Mouse (Mus musculus) heart, adult 2 months (tissue): ENCODE data around the gene Stk33. TPM values are rescaled to one million over a fixed set of nuclear protein-coding genes. Genes with fewer than 3 reads are reported as not detected.

Experiments used
- DNase-seq, 2 experiments: peaks; one replicate each; pipeline ENCODE4 v3.0.0; 2021
- H3K27ac ChIP-seq: fragments of 200-600 bp; 2 replicates; pipeline ENCODE4 v1.8.1; 2022
- H3K27me3 ChIP-seq: fragments of 200-500 bp; 2 replicates; pipeline ENCODE4 v1.6.1; 2012; ENCODE audit warnings: mild to moderate bottlenecking, low read length, inconsistent platforms, mixed read lengths; ENCODE audit not compliant: control insufficient read depth, insufficient read depth
- H3K36me3 ChIP-seq: fragments of 200-500 bp; 2 replicates; pipeline ENCODE4 v1.6.1; 2012; ENCODE audit warnings: low read length, inconsistent platforms; ENCODE audit not compliant: control insufficient read depth, insufficient read depth
- H3K4me1 ChIP-seq: fragments of 200-500 bp; 2 replicates; pipeline ENCODE4 v1.6.1; 2011; ENCODE audit warnings: low read length; ENCODE audit not compliant: control insufficient read depth, insufficient read depth
- H3K4me3 ChIP-seq: fragments of 200-600 bp; 2 replicates; pipeline ENCODE4 v1.8.1; 2022
- H3K79me2 ChIP-seq: fragments of 200-500 bp; replicated peaks from 2 replicates; pipeline ENCODE4 v1.6.1; 2012; ENCODE audit warnings: mild to moderate bottlenecking, inconsistent platforms, low read length, moderate library complexity, mixed read lengths; ENCODE audit not compliant: control insufficient read depth, insufficient read depth
- H3K9ac ChIP-seq: fragments of 200-500 bp; 2 replicates; pipeline ENCODE4 v1.6.1; 2012; ENCODE audit warnings: low read depth, mild to moderate bottlenecking, control low read depth, inconsistent platforms, low read length, mixed read lengths
- CTCF ChIP-seq: fragments of 200-600 bp; IDR thresholded peaks from 2 replicates; pipeline ENCODE4 v1.8.1; 2022; ENCODE audit warnings: antibody characterized with exemption, mild to moderate bottlenecking, moderate library complexity
- EP300 ChIP-seq: fragments of 200-500 bp; IDR thresholded peaks from 2 replicates; pipeline ENCODE4 v1.6.1; 2011; ENCODE audit warnings: low read depth, low read length, control low read depth; ENCODE audit not compliant: insufficient read depth
- POLR2A ChIP-seq: fragments of 200-500 bp; IDR thresholded peaks from 2 replicates; pipeline ENCODE4 v1.6.1; 2011; ENCODE audit warnings: mild to moderate bottlenecking, low read depth, low read length, control low read depth; ENCODE audit not compliant: insufficient read depth
- WGBS: fragments of 180-500 bp; shearing (Covaris S2); methylation state at CpG from one replicate; pipeline ENCODE4 v1.1.7; 2018; 5-methylcytosine and 5-hydroxymethylcytosine counted together
- intact Hi-C: fragments of 180-260 bp; cut with DNase I; formaldehyde crosslinking; loops from one replicate; pipeline ENCODE4 v1.15.1; 2025
- polyA plus RNA-seq: library from polyadenylated mRNA; depleted of rRNA; stranded (reverse); fragments of >200 nt; gene quantifications from 2 replicates; pipeline ENCODE4 v1.2.3, GENCODE M21; 2012
- total RNA-seq, 2 experiments: library from RNA; stranded (reverse); gene quantifications; 2 replicates each; pipeline ENCODE4 v1.2.3; 2021

Gene Stk33
- total and polyA plus RNA-seq, 3 experiments = 0.08 TPM; not detected in 2

- Histone ChIP-seq H3K4me3 (no peak overlapping the region), H3K4me1 (peaks cover 8% of the 10 kb centered on the region), H3K9ac (no peak overlapping the region), H3K27me3 (no peaks in the 10 kb centered on the region), H3K36me3 (no peaks in the 10 kb centered on the region; the same call in 1 of the 2 replicates), H3K27ac (peak overlapping the region; percentile 57), H3K79me2 (no peaks in the 10 kb centered on the region)
- intact Hi-C loops = no loop called here
- 15% methylated on average over 2 of the region's 2 CpGs for WGBS
- DNase-seq = no peak
- no peak for TF ChIP-seq EP300
- TF ChIP-seq POLR2A = no peak
- TF ChIP-seq CTCF = no peak
Observed at GRCm38 (mm10) chr7:109467591-109467990, 28.7 kb upstream of the Stk33 start.

GRCm38 (mm10) chr7:109460698-109461097, 21.8 kb upstream of the Stk33 start:
- Histone ChIP-seq H3K27me3 (no peaks in the 10 kb centered on the region), H3K36me3 (no peaks in the 10 kb centered on the region), H3K4me1 (no peaks in the 10 kb centered on the region), H3K9ac (no peak overlapping the region), H3K4me3 (no peak overlapping the region), H3K79me2 (no peaks in the 10 kb centered on the region), H3K27ac (no peak overlapping the region)
- 86% methylated on average over 8 of the region's 8 CpGs for WGBS
- no peak for DNase-seq
- intact Hi-C loops = no loop called here
- TF ChIP-seq POLR2A (no peak), CTCF (no peak), EP300 (no peak)

GRCm38 (mm10) chr7:109456563-109456962, 17.7 kb upstream of the Stk33 start:
- TF ChIP-seq CTCF (no peak), EP300 (no peak), POLR2A (no peak)
- intact Hi-C loops = no loop called here
- 62% methylated on average over 6 of the region's 6 CpGs for WGBS

GRCm38 (mm10) chr7:109455748-109456147, 16.9 kb upstream of the Stk33 start:
- H3K27ac ChIP-seq = no peak overlapping the region
- no peaks in the 10 kb centered on the region for H3K27me3 ChIP-seq
- no peak overlapping the region for H3K4me3 ChIP-seq
- no peak overlapping the region for H3K9ac ChIP-seq
- WGBS = 77% methylated on average over 2 of the region's 2 CpGs
- H3K4me1 ChIP-seq = no peaks in the 10 kb centered on the region
- DNase-seq = no peak
- intact Hi-C loops = no loop called here
- TF ChIP-seq CTCF = no peak
- no peak for TF ChIP-seq EP300
- TF ChIP-seq POLR2A = no peak
- H3K36me3 ChIP-seq = no peaks in the 10 kb centered on the region
- H3K79me2 ChIP-seq = no peaks in the 10 kb centered on the region

More at GRCm38 (mm10) chr7:109456563-109456962, 17.7 kb upstream of the Stk33 start:
- no peaks in the 10 kb centered on the region for H3K36me3 ChIP-seq
- no peaks in the 10 kb centered on the region for H3K4me1 ChIP-seq
- no peak for DNase-seq
- H3K79me2 ChIP-seq = no peaks in the 10 kb centered on the region
- H3K27me3 ChIP-seq = no peaks in the 10 kb centered on the region
- H3K9ac ChIP-seq = no peak overlapping the region
- no peak overlapping the region for H3K4me3 ChIP-seq
- H3K27ac ChIP-seq = no peak overlapping the region

GRCm38 (mm10) chr7:109454856-109455255, 16.0 kb upstream of the Stk33 start:
- DNase-seq = no peak
- 91% methylated on average over 9 of the region's 9 CpGs for WGBS
- no peaks in the 10 kb centered on the region for H3K36me3 ChIP-seq
- intact Hi-C loops = loop anchor here (5.0 kb wide), 1 partner anchor 57 kb away; no protein-coding TSS in a partner anchor
- H3K4me1 ChIP-seq = no peaks in the 10 kb centered on the region
- TF ChIP-seq EP300 (no peak), POLR2A (no peak), CTCF (no peak)
- H3K27ac ChIP-seq = no peak overlapping the region
- no peak overlapping the region for H3K9ac ChIP-seq
- H3K79me2 ChIP-seq = no peaks in the 10 kb centered on the region
- no peaks in the 10 kb centered on the region for H3K27me3 ChIP-seq
- H3K4me3 ChIP-seq = no peak overlapping the region

GRCm38 (mm10) chr7:109448060-109448459, 9.2 kb upstream of the Stk33 start:
- H3K27me3 ChIP-seq = no peaks in the 10 kb centered on the region
- H3K36me3 ChIP-seq = no peaks in the 10 kb centered on the region
- no peak for DNase-seq
- no peaks in the 10 kb centered on the region for H3K4me1 ChIP-seq
- no peak overlapping the region for H3K4me3 ChIP-seq
- 71% methylated on average over 2 of the region's 2 CpGs for whole genome bisulfite sequencing
- intact Hi-C loops = loop anchor here (10.0 kb wide), 1 partner anchor 167 kb away; no protein-coding TSS in a partner anchor
- H3K79me2 ChIP-seq = no peaks in the 10 kb centered on the region
- TF ChIP-seq POLR2A (no peak), EP300 (no peak), CTCF (no peak)
- H3K27ac ChIP-seq = no peak overlapping the region
- no peak overlapping the region for H3K9ac ChIP-seq
